Mouse (Mus musculus): ENCODE measurements around the gene Tmprss5. TPM values are rescaled to one million over a fixed set of nuclear protein-coding genes. Genes with fewer than 3 reads are reported as not detected.

Tmprss5 gene
- total RNA-seq, 1 experiment from 2014 or later, result not detected

Other genes starting within 250 kb of the Tmprss5 start
- gene Zbtb16, start 245.0 kb upstream of the Tmprss5 start, total RNA-seq (2021), result 88.9 and 109 TPM in 2 replicates
- 3.1 and 8.4 TPM in 2 replicates for gene Htr3a, start 170.2 kb upstream of the Tmprss5 start, total RNA-seq (2021)
- 0.63 and 2.0 TPM in 2 replicates for gene Htr3b, start 116.3 kb upstream of the Tmprss5 start, total RNA-seq (2021)
- 11.9 and 23.4 TPM in 2 replicates for gene Usp28, start 95.9 kb upstream of the Tmprss5 start, total RNA-seq (2021)
- gene Zw10, start 25.6 kb upstream of the Tmprss5 start, total RNA-seq (2021), result 16.0 and 19.2 TPM in 2 replicates
- not detected in 2 replicates for gene Gm4894, start 169.3 kb downstream of the Tmprss5 start, total RNA-seq (2021)